ENCODE assay signal across 9 mouse cellular contexts in the genomic region with DNA sequence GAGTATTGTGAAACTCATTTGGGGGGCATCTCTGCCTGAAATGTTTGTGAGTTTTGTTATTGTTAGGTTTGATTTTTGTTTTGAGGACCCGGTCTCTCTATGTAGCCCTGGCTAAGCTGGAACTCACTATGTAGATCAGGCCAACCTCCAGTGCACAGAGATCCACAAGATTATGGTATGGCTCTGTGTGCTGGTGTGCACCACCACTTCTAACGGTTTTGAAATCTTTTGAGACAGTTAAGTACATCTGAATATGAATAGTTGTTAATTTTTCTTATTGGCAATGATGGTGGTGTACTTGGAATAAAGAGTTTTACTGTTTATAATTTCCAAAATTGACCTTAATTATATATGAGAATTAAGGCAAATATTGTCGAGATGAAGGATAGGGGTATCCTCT. TPM values are rescaled to one million over a fixed set of nuclear protein-coding genes. Genes with fewer than 3 reads are reported as not detected.
DNase-seq lines count a peak whose midpoint lies in the region; ATAC-seq and TF ChIP-seq lines count a peak whose summit lies in the region.
"Had no signal": no experiment of that assay in that cellular context is flagged by ENCODE, and none has a peak within 500 bp of the region (broad histone marks: within the 10 kb centered on the region; RNA-seq: fewer than 3 reads in every experiment).

No protein-coding gene starts in this region.

- H3K9ac ChIP-seq in lung, postnatal 0 days (replicated peaks; ENCODE audit: low read depth) = 0 out of 2 replicates have a peak overlapping the region, but pooled peaks have one; percentile 70
- H3K9ac ChIP-seq in liver, embryonic 12.5 days = no peak overlapping the region
- H3K9ac ChIP-seq in stomach, embryonic 16.5 days (ENCODE audit: low read length) = peak overlapping the region; percentile 97

- no peaks in the 10 kb centered on the region for H3K9me3 ChIP-seq in lung, postnatal 0 days (ENCODE audit: low read length)
- no peaks in the 10 kb centered on the region for H3K9me3 ChIP-seq in liver, embryonic 12.5 days (replicated peaks)
- H3K9me3 ChIP-seq in stomach, embryonic 16.5 days (replicated peaks; ENCODE audit: control insufficient read depth, low read length) = no peaks in the 10 kb centered on the region

- H3K36me3 ChIP-seq in lung, postnatal 0 days (ENCODE audit: insufficient read depth, low read length) = peaks cover 18% of the 10 kb centered on the region; the same call in 1 of the 2 replicates
- H3K36me3 ChIP-seq in liver, embryonic 12.5 days = peaks cover 27% of the 10 kb centered on the region
- peaks cover 26% of the 10 kb centered on the region for H3K36me3 ChIP-seq in stomach, embryonic 16.5 days (ENCODE audit: control insufficient read depth, insufficient read depth, low read length)

- no peak for TF ChIP-seq POLR2A in cerebellum, adult 2 months (IDR thresholded peaks at IDR 0.05; ENCODE audit: borderline replicate concordance, insufficient read depth, low read length)

- no peak for DNase-seq in cerebellum, adult 2 months
- DNase-seq in lung, postnatal 0 days (ENCODE audit: low spot score) = peak; percentile 8
- DNase-seq in lung, postnatal 36 days = no peak
- DNase-seq in frontal cortex, postnatal 25 days (ENCODE audit: low spot score in 2 of 2) = no peak
- DNase-seq in cerebellum, adult 9-11 months = no peak

- H3K4me3 ChIP-seq in cerebellum, adult 2 months (replicated peaks; ENCODE audit: insufficient read depth, low read depth, low read length) = peak overlapping the region; percentile 87
- peak overlapping the region; percentile 61 for H3K4me3 ChIP-seq in lung, postnatal 0 days (ENCODE audit: low read depth, low read length)
- peak overlapping the region; percentile 59 for H3K4me3 ChIP-seq in liver, embryonic 12.5 days
- peak overlapping the region; percentile 79 for H3K4me3 ChIP-seq in stomach, embryonic 16.5 days (replicated peaks; ENCODE audit: low read length)

- no peak for ATAC-seq in cerebellum, adult (ENCODE audit: insufficient number of reproducible peaks, low FRiP score, low TSS enrichment)
- ATAC-seq in lung, postnatal 0 days = no peak
- ATAC-seq in liver, embryonic 12.5 days = peak; percentile 56; the same call in 1 of the 2 replicates
- ATAC-seq in stomach, embryonic 16.5 days (ENCODE audit: insufficient read depth, low FRiP score) = no peak
- ATAC-seq: activated CD4-positive, CD25-positive, alpha-beta regulatory T cell, adult 4 months had no signal

- no peaks in the 10 kb centered on the region for H3K27me3 ChIP-seq in cerebellum, adult 2 months (ENCODE audit: control insufficient read depth, insufficient read depth, low read length)
- H3K27me3 ChIP-seq in lung, postnatal 0 days (replicated peaks; ENCODE audit: insufficient read depth, low read length) = no peaks in the 10 kb centered on the region
- peaks cover 30% of the 10 kb centered on the region for H3K27me3 ChIP-seq in liver, embryonic 12.5 days (replicated peaks)
- H3K27me3 ChIP-seq in stomach, embryonic 16.5 days (ENCODE audit: control insufficient read depth, insufficient read depth, low read length) = no peaks in the 10 kb centered on the region

- 33% methylated on average over 3 of the region's 3 CpGs for WGBS in cerebellum, adult 2 months
- WGBS in lung, postnatal 0 days = 26% methylated on average over 3 of the region's 3 CpGs
- WGBS in liver, embryonic 12.5 days (ENCODE audit: insufficient replicate concordance) = 26% methylated on average over 3 of the region's 3 CpGs
- WGBS in stomach, embryonic 16.5 days = 30% methylated on average over 3 of the region's 3 CpGs

- H3K4me2 ChIP-seq in lung, postnatal 0 days (replicated peaks; ENCODE audit: low read depth, low read length) = peak overlapping the region; percentile 64
- peak overlapping the region; percentile 74 for H3K4me2 ChIP-seq in liver, embryonic 12.5 days
- H3K4me2 ChIP-seq in stomach, embryonic 16.5 days (ENCODE audit: low read depth, low read length) = peak overlapping the region; percentile 70

- no peak for TF ChIP-seq EP300 in lung, postnatal 0 days (IDR thresholded peaks at IDR 0.05)

- no peak overlapping the region for H3K27ac ChIP-seq in cerebellum, adult 2 months (ENCODE audit: insufficient read depth, low read length)
- no peak overlapping the region for H3K27ac ChIP-seq in lung, postnatal 0 days (ENCODE audit: low read length)
- no peak overlapping the region for H3K27ac ChIP-seq in liver, embryonic 12.5 days
- no peak overlapping the region for H3K27ac ChIP-seq in stomach, embryonic 16.5 days (ENCODE audit: low read length)

- H3K4me1 ChIP-seq in cerebellum, adult 2 months (ENCODE audit: control insufficient read depth, insufficient read depth, low read length) = no peaks in the 10 kb centered on the region; the same call in 1 of the 2 replicates
- peaks cover 7% of the 10 kb centered on the region; the same call in 1 of the 2 replicates for H3K4me1 ChIP-seq in lung, postnatal 0 days (ENCODE audit: insufficient read depth, low read depth, low read length)
- peaks cover 12% of the 10 kb centered on the region; the same call in 1 of the 2 replicates for H3K4me1 ChIP-seq in liver, embryonic 12.5 days
- H3K4me1 ChIP-seq in stomach, embryonic 16.5 days (ENCODE audit: control insufficient read depth, insufficient read depth, low read length) = no peaks in the 10 kb centered on the region

- TF ChIP-seq CTCF in cerebellum, adult 2 months (IDR thresholded peaks at IDR 0.05; ENCODE audit: borderline replicate concordance, insufficient read depth, low read depth, low read length) = no peak
- TF ChIP-seq CTCF in lung, postnatal 0 days (IDR thresholded peaks at IDR 0.05) = no peak

RNA-seq across cellular contexts. Expression of a gene that starts 0.4 kb away (rescaled TPM):
- polyA plus RNA-seq in cerebellum, adult 2 months (2012; rRNA removed) = 7.2 and 7.9 TPM in 2 replicates
- polyA plus RNA-seq in lung, postnatal 0 days (2015; fragmentation: Nextera tagmentation; extraction: Ambion mirVana) = 9.6 and 11.0 TPM in 2 replicates
- polyA plus RNA-seq in liver, embryonic 12.5 days (2016; fragmentation: Nextera tagmentation; extraction: Ambion mirVana) = 4.3 and 4.9 TPM in 2 replicates
- polyA plus RNA-seq in stomach, embryonic 16.5 days (2015; fragmentation: Nextera tagmentation; extraction: Ambion mirVana) = 12.0 and 12.6 TPM in 2 replicates
- polyA plus RNA-seq: activated CD4-positive, CD25-positive, alpha-beta regulatory T cell, adult 4 months had no signal

RNA-seq across cellular contexts. Expression of a gene that starts 28.4 kb away (rescaled TPM):
- polyA plus RNA-seq in cerebellum, adult 2 months (2012; rRNA removed) = 14.2 and 17.1 TPM in 2 replicates
- 39.2 and 42.5 TPM in 2 replicates for polyA plus RNA-seq in lung, postnatal 0 days (2015; fragmentation: Nextera tagmentation; extraction: Ambion mirVana)
- polyA plus RNA-seq in liver, embryonic 12.5 days (2016; fragmentation: Nextera tagmentation; extraction: Ambion mirVana) = 17.7 and 20.7 TPM in 2 replicates
- 27.4 and 32.7 TPM in 2 replicates for polyA plus RNA-seq in stomach, embryonic 16.5 days (2015; fragmentation: Nextera tagmentation; extraction: Ambion mirVana)

RNA-seq across cellular contexts. Expression of a gene that starts 28.4 kb away (rescaled TPM):
- polyA plus RNA-seq in cerebellum, adult 2 months (2012; rRNA removed) = 0.51 and 0.62 TPM in 2 replicates
- polyA plus RNA-seq in lung, postnatal 0 days (2015; fragmentation: Nextera tagmentation; extraction: Ambion mirVana) = 3.5 and 4.6 TPM in 2 replicates
- polyA plus RNA-seq in liver, embryonic 12.5 days (2016; fragmentation: Nextera tagmentation; extraction: Ambion mirVana) = 48.7 and 51.9 TPM in 2 replicates
- polyA plus RNA-seq in stomach, embryonic 16.5 days (2015; fragmentation: Nextera tagmentation; extraction: Ambion mirVana) = 32.0 and 36.2 TPM in 2 replicates

RNA-seq across cellular contexts. Expression of a gene that starts 37.0 kb away (rescaled TPM):
- polyA plus RNA-seq in cerebellum, adult 2 months (2012; rRNA removed) = 3.1 and 4.0 TPM in 2 replicates
- polyA plus RNA-seq in lung, postnatal 0 days (2015; fragmentation: Nextera tagmentation; extraction: Ambion mirVana) = 2.7 and 2.9 TPM in 2 replicates
- 0.66 and 0.77 TPM in 2 replicates for polyA plus RNA-seq in liver, embryonic 12.5 days (2016; fragmentation: Nextera tagmentation; extraction: Ambion mirVana)
- polyA plus RNA-seq in stomach, embryonic 16.5 days (2015; fragmentation: Nextera tagmentation; extraction: Ambion mirVana) = 4.8 and 4.9 TPM in 2 replicates

RNA-seq across cellular contexts. Expression of a gene that starts 56.6 kb away (rescaled TPM):
- polyA plus RNA-seq in cerebellum, adult 2 months (2012; rRNA removed) = 158 and 183 TPM in 2 replicates
- polyA plus RNA-seq in lung, postnatal 0 days (2015; fragmentation: Nextera tagmentation; extraction: Ambion mirVana) = 21.7 and 25.4 TPM in 2 replicates
- polyA plus RNA-seq in liver, embryonic 12.5 days (2016; fragmentation: Nextera tagmentation; extraction: Ambion mirVana) = 32.7 and 32.9 TPM in 2 replicates
- polyA plus RNA-seq in stomach, embryonic 16.5 days (2015; fragmentation: Nextera tagmentation; extraction: Ambion mirVana) = 70.9 and 79.6 TPM in 2 replicates
